Mouse (Mus musculus) erythroblast, embryonic 14.5 days (primary cell): ENCODE measurements around the gene Vars. TPM values are rescaled to one million over a fixed set of nuclear protein-coding genes. Genes with fewer than 3 reads are reported as not detected.
"Not testable (repeated sequence)": the region's sequence is repeated elsewhere in the genome, so short reads cannot be mapped to it uniquely, and the experiment has no call there.

ENCODE experiments used
- H3K27me3 ChIP-seq: 2 replicates; pipeline ENCODE4 v1.6.1; 2012; ENCODE audit warnings: inconsistent platforms; ENCODE audit not compliant: control insufficient read depth
- H3K36me3 ChIP-seq: 2 replicates; pipeline ENCODE4 v1.6.1; 2012; ENCODE audit warnings: mild to moderate bottlenecking, inconsistent platforms; ENCODE audit not compliant: control insufficient read depth
- H3K4me1 ChIP-seq: 2 replicates; pipeline ENCODE4 v1.6.1; 2012; ENCODE audit warnings: inconsistent platforms; ENCODE audit not compliant: control insufficient read depth
- H3K4me3 ChIP-seq: replicated peaks from 2 replicates; pipeline ENCODE3; 2012; ENCODE audit warnings: moderate library complexity, mild to moderate bottlenecking, inconsistent platforms
- H3K9me3 ChIP-seq: 2 replicates; pipeline ENCODE4 v1.6.1; 2012; ENCODE audit warnings: low read length, inconsistent platforms, mixed read lengths; ENCODE audit not compliant: control insufficient read depth
- GATA1 ChIP-seq: IDR thresholded peaks from 2 replicates; pipeline ENCODE4 v1.6.1; 2012; ENCODE audit warnings: low read length, inconsistent platforms, mixed read lengths
- TAL1 ChIP-seq: IDR thresholded peaks from 3 replicates; pipeline ENCODE4 v1.6.1; 2012; ENCODE audit warnings: low read length, inconsistent platforms, mixed read lengths
- polyA plus RNA-seq: library from polyadenylated mRNA; stranded (reverse); fragments of >175 nt; gene quantifications from 2 replicates; pipeline ENCODE4 v1.2.3, GENCODE M21; 2012

The Vars gene
- polyA plus RNA-seq, 1 experiment: 41.7 TPM

GRCm38 (mm10) chr17:34959881-34960515, 40.8 kb upstream of the Vars start:
- TF ChIP-seq GATA1: no peak
- no peak for TF ChIP-seq TAL1
- peaks cover 2% of the 10 kb centered on the region; the same call in 1 of the 2 replicates for H3K9me3 ChIP-seq
- H3K4me1 ChIP-seq: peaks cover 12% of the 10 kb centered on the region
- H3K36me3 ChIP-seq: no peaks in the 10 kb centered on the region
- peak overlapping the region; percentile 56 for H3K4me3 ChIP-seq
- peaks cover 84% of the 10 kb centered on the region for H3K27me3 ChIP-seq

GRCm38 (mm10) chr17:34960702-34961493, 39.9 kb upstream of the Vars start:
- TF ChIP-seq GATA1 (no peak), TAL1 (no peak)
- Histone ChIP-seq H3K4me1 (peaks cover 12% of the 10 kb centered on the region), H3K9me3 (peaks cover 2% of the 10 kb centered on the region; the same call in 1 of the 2 replicates), H3K36me3 (no peaks in the 10 kb centered on the region), H3K4me3 (no peak overlapping the region), H3K27me3 (peaks cover 87% of the 10 kb centered on the region)

GRCm38 (mm10) chr17:34962125-34962524, 38.7 kb upstream of the Vars start:
- H3K4me3 ChIP-seq: no peak overlapping the region

GRCm38 (mm10) chr17:34962841-34963240, 37.9 kb upstream of the Vars start:
- H3K4me1 ChIP-seq: peaks cover 12% of the 10 kb centered on the region
- TF ChIP-seq GATA1 (no peak), TAL1 (no peak)
- peaks cover 84% of the 10 kb centered on the region for H3K27me3 ChIP-seq
- no peaks in the 10 kb centered on the region for H3K36me3 ChIP-seq
- H3K4me3 ChIP-seq: no peak overlapping the region
- H3K9me3 ChIP-seq: no peaks in the 10 kb centered on the region; the same call in 1 of the 2 replicates

More at GRCm38 (mm10) chr17:34962125-34962524, 38.7 kb upstream of the Vars start:
- peaks cover 2% of the 10 kb centered on the region; the same call in 1 of the 2 replicates for H3K9me3 ChIP-seq
- no peaks in the 10 kb centered on the region for H3K36me3 ChIP-seq
- TF ChIP-seq GATA1 (no peak), TAL1 (no peak)
- peaks cover 82% of the 10 kb centered on the region for H3K27me3 ChIP-seq
- H3K4me1 ChIP-seq: peaks cover 12% of the 10 kb centered on the region

GRCm38 (mm10) chr17:34964640-34965049, 36.1 kb upstream of the Vars start:
- H3K27me3 ChIP-seq: peaks cover 90% of the 10 kb centered on the region
- no peak for TF ChIP-seq TAL1
- TF ChIP-seq GATA1: no peak
- H3K4me3 ChIP-seq: no peak overlapping the region
- no peaks in the 10 kb centered on the region for H3K9me3 ChIP-seq
- no peaks in the 10 kb centered on the region for H3K36me3 ChIP-seq
- H3K4me1 ChIP-seq: peaks cover 8% of the 10 kb centered on the region

GRCm38 (mm10) chr17:34965627-34966026, 35.2 kb upstream of the Vars start:
- Histone ChIP-seq H3K36me3 (no peaks in the 10 kb centered on the region), H3K4me1 (no peaks in the 10 kb centered on the region), H3K27me3 (peaks cover 88% of the 10 kb centered on the region), H3K4me3 (no peak overlapping the region), H3K9me3 (no peaks in the 10 kb centered on the region)
- no peak for TF ChIP-seq GATA1
- no peak for TF ChIP-seq TAL1

- H3K9me3 ChIP-seq, H3K4me1 ChIP-seq, H3K36me3 ChIP-seq, H3K4me3 ChIP-seq: not testable (repeated sequence)
- peaks cover 76% of the 10 kb centered on the region for H3K27me3 ChIP-seq
Measured at GRCm38 (mm10) chr17:34969822-34970221, 31.0 kb upstream of the Vars start, which contains the start of gene Gm20481. Gene Gm20481, plus strand, starts transcription at chr17:34969912.

GRCm38 (mm10) chr17:34970850-34971249, 29.9 kb upstream of the Vars start:
- not testable (repeated sequence) for H3K9me3 ChIP-seq, H3K4me3 ChIP-seq, H3K4me1 ChIP-seq, H3K36me3 ChIP-seq
- H3K27me3 ChIP-seq: peaks cover 66% of the 10 kb centered on the region

GRCm38 (mm10) chr17:34971694-34972068, 29.1 kb upstream of the Vars start:
- not testable (repeated sequence) for H3K36me3 ChIP-seq, H3K4me1 ChIP-seq, H3K4me3 ChIP-seq, H3K9me3 ChIP-seq
- peaks cover 60% of the 10 kb centered on the region for H3K27me3 ChIP-seq

GRCm38 (mm10) chr17:34972069-34972749, 28.6 kb upstream of the Vars start, which contains the start of the genes Hspa1a and Hspa1l:
Gene Hspa1a, minus strand, starts transcription at chr17:34972156.
Gene Hspa1l, plus strand, starts transcription at chr17:34972703.
- not testable (repeated sequence) for H3K36me3 ChIP-seq, H3K9me3 ChIP-seq, H3K4me1 ChIP-seq
- peaks cover 59% of the 10 kb centered on the region for H3K27me3 ChIP-seq
- peak within 1 kb of the TSS; percentile 54 for H3K4me3 ChIP-seq
